Mouse (Mus musculus) erythroblast, adult 5-6 weeks (primary cell): Measurements from ENCODE around the gene Gm20388. TPM values are rescaled to one million over a fixed set of nuclear protein-coding genes. Genes with fewer than 3 reads are reported as not detected.
"Not testable (repeated sequence)": the region's sequence is repeated elsewhere in the genome, so short reads cannot be mapped to it uniquely, and the experiment has no call there.

Experiments
- ATAC-seq: replicated peaks from 2 replicates; pipeline ENCODE4 v1.8.0; 2016; ENCODE audit warnings: moderate number of reproducible peaks, mild to moderate bottlenecking, moderate TSS enrichment, inconsistent platforms; ENCODE audit not compliant: poor library complexity, low FRiP score, severe bottlenecking
- total RNA-seq, 2 experiments: library from RNA; stranded (forward) in 1 of 2; stranded (reverse) in 1 of 2; fragments of 150-400 nt in 1 of 2; fragments of 200-764, 138-1000 nt in 1 of 2; gene quantifications; 2 replicates each; pipeline versions ENCODE4 v1.2.3 to v1.2.4; 2015 to 2017; ENCODE audit warnings: low replicate concordance in 2 of 2

Gm20388 gene
- total RNA-seq, 2 experiments from 2014 or later, result 2.9 to 7.8 TPM

DNA sequence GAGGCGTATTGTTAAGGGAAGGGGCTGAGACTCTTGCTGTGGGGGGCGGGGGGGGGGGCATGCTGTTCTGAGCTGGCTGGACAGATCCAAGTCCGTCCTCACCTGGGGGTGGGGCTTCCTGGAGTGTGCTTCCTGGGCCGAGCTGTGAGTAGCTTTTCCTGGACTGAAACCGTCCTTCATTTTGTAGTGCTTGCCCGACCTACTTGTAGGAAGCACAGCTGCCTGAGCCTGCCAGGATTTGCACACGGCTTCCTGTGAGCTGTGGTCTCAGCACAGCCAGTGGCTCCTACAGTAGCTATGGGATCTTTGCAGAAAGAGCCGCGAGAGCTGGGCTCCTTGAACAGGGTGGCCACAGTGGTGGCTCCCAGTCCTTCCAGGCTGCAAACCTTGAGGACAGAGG lies 1683.3 kb downstream of the Gm20388 start:
- ATAC-seq, result no peak

DNA sequence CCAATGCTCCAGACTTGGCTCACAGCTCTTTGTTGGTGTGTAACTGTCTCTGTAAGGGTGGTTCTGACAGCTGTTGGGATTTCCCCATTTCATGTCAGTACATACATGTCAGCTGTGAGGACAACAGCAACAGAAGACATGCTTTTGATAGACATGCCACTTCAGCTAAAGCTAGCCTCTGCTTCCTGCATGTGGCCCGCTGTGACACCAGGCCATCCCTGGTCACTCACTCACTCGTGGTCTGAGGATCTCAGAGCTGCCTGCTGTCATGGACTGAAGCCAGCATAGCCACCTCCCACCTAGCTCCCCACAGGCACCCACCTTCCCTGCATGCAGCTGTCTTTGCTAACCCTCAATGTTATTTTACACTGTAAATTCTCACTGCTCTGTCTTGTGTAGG lies 1686.9 kb downstream of the Gm20388 start:
- ATAC-seq, result not testable (repeated sequence)

DNA sequence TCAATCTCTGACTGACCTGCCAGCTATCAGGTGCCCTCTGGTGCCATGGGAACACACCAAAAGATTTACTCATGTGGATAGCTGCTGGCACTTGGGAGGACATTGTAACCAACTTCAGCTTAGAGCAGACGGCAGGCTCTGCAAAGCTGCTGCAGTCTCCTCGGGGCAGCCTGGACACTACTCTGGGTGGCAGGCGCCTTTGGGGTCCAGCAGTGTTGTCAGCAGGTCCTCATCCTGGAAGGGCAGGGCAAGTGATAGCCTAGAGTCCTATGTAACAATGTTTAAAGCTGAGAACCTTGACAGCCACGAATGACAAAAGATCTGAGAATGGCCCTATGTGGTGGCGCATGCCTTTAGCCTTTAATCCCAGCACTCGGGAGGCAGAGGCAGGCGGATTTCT lies 1687.5 kb downstream of the Gm20388 start:
- ATAC-seq, result no peak

DNA sequence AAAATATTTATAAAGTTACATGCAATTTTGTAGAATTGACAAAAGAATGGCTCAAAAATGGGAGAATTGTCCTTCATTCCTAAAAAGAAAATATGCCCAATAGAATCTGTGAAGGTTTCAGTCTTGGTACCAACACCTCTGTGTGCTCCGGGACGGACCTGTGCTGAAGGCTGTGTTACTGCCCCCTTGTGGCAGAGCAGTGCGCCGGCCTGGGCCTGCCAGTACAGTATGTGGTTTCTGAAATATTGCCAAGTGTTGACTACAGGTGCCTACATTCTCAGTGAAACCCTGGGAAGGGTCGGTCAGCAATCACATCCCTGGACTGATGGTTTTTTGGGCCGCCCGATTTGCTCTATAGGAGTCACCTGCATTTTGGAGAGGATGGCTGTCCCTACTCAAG lies 1688.3 kb downstream of the Gm20388 start:
- ATAC-seq, result peak; percentile 79

DNA sequence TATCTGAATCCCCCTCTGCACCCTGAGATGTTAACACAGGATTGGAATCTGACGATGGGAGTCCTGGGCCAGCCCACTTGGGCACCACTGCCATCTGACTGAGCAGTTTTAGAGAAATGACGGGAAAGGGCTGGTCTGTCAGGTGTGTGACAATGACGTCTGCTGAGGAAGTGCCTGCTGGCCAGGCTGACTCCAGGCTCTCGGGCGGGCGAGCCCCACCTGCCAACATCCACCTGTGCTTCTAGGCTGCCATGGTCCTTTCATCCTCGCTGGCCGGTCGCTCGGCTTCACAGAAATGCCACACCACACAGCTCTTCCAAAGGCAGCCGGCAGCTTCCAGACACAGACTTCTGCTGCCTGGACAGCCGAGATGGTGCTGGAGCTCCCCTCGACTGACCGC lies 1689.2 kb downstream of the Gm20388 start:
- ATAC-seq, result no peak

DNA sequence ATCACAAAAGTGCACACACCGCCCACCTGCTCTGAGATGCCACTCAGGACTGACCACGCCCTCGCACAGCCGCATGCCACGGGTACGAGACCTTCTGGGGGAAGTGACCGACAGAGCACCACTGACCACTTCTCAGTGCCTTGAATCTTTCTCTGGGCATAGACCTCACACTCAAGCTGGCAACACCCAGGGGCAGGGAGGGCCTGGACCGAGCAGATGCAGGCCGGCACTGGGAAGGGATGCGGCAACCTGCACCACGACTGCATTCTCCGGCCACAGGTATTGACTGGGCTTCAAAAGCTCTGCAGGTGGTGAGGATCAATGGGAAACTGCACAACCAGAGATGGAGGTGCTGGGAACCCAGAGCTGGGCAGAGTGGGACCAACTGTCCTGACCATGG lies 1691.8 kb downstream of the Gm20388 start:
- ATAC-seq, result no peak

DNA sequence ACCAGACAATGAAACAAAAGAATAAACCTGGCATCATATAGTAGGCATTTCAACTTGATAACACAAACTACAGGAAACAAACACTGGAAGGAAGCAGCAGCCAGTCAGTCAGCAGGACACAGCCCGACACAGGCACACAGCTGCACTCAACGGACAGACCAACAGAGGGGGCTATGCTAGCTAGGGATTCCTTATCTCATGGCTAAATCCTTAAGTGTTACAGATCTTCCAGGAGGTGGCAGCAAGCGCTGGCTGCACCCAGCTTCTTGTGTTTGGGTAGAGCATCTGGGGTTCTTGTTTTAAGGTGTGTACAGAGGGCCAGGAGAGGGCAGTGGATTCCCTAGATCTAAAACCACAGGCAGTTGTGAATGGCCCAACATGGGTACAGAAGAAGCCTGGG lies 1692.2 kb downstream of the Gm20388 start:
- ATAC-seq, result peak; percentile 47

DNA sequence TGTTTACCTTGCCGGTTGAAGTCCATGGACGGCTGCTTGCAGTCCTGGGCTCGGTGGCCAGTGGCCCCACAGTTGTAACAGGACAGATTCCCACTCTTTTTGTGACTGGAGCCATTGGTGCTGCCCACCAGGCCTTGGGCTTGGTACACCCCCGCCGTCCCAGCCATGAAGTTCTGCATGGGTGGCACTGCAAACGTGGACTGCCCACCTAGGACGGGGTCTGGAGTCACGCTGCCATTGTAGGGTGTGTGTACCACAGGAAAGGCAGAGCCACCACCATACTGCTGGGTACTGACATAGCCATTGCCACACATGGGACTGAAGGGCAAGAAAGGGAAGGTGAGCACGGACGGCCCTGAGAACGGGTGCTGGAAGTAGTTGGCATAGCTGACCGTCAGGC lies 1693.2 kb downstream of the Gm20388 start:
- ATAC-seq, result no peak

DNA sequence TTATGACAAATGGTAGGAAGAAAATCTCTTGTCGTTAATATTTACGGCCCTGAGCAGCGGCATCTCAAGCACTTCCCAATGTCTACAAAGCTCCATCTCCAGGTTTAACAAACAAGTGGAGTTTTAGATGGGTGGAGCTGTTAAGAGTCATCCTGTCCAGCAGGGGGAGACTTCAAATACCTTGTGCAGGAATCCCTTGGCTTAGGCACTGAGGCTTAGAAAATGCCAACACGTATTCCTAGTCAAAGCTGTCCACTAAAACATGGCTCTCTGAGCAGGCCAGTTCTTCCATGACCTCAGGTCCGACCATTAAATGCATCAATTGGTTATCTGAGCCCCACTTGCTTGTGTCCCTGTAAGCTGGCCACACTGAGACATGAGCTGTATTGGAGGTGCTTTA lies 1697.0 kb downstream of the Gm20388 start:
- ATAC-seq, result no peak

DNA sequence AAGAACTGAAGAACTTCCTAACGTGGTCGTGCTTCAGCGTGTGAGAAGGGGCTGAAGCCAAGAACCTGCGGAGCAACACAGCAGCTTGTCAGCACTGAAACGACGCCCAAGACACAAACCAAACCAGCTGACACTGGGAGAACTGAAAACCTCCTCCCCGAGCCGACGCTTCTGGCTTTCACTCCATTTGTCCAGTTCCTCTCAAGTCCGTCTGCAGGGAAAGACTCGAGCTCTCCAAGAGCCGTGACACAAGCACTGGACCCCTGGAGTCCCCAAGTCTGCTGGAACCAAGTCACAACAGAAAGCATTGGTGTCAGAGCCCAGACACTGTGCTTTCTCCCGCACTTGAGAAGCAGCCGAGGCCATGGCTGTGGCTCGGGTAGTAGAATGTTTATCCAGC lies 1698.6 kb downstream of the Gm20388 start:
- no peak for ATAC-seq

DNA sequence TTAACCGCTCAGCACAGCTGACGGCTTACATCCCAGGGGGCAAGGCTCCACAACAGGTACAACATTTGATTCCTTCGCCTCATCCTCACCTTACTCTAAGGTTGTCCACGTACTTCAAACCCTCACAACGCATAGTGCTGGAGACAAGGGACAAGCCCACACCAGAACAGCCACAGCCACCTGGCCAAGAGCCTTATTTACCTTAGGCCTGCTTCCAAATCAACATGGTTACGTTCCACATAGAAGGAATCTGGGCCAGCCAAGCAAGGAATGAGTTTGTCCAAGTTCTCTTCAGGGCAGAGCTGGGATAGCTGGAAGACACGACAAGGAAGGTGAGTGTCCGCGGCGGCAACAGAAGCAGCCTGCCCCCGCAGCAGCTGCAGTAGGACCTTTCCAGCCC lies 1699.3 kb downstream of the Gm20388 start:
- no peak for ATAC-seq

DNA sequence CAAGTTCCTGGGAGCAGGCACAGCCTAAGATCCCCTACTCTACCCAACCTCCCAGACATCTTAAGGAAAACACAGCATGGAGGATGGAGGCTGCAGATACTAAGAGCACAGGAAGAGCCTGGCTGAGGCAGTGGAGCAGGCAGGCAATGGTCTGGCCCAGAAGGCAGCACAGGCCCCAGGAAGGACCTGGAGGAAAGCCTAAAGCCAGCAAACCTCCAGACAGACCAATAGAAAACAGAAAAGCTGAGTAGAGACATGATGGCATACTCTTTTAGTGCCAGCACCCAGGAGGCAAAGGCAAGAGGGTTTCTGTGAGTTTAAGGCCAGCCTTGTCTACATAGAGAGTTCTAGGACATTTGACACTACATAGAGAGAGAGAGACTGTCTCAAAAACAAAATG lies 1702.8 kb downstream of the Gm20388 start:
- no peak for ATAC-seq

DNA sequence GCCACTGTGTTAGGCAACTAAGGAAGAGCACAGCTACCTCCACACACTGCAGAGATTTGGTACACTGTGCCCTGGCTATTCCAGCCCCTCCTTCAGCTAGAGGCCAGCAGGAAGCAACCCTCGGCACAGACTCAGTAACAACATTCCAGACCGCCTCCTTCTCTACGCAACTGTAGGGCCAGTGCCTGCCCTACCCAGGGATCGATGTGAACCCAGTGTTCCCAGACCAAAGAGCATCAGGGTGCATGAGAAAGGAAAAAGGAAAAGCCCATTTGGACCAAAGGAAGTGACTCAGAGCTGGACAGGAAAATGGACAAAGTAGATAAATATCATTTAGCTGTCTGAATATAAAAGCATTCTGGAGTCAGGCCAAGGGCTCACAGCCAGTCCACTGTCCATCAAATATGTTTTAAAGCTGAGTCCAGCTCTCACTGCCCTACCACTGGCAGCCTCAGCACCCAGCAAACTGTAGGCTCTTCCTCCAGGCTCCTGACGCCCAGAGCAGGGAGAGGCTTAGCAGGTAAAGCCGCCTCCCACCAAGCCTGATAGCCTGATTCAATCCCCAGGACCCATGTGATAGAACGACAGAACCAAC lies 1708.9 kb downstream of the Gm20388 start:
- no peak for ATAC-seq

DNA sequence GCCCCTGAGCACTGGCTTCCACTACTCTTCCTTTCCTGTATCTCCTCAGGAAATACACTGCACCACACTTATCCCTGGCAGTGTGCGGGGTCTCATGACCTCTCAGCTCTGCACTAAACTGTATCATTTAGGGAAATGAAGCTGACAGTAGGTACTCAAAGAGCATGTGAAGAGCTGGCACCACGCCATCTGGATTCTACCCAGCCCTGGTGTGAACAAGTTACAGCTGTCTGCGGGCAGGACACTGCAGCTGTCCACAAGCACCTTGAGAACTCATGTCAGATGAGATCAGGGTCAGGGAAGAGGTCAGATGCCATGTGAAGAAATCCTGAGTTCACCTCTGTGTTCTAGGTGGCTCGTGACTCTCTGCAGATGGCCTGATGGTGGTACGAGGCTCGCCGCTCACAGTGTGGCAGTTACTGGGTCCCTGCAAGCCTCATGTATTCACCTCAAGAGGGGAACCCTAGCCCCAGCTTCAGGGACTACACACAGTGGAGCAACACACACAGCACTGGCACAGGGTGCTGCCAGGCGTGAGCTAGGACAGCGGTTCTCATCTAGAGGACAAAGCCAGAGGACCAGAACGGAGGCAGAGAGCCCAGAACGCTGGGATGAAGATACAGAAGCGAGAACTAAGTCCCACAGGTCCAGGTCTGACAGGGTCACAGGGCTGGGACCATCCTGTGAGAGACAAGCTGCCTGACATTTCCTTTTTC lies 1710.3 kb downstream of the Gm20388 start:
- no peak for ATAC-seq

DNA sequence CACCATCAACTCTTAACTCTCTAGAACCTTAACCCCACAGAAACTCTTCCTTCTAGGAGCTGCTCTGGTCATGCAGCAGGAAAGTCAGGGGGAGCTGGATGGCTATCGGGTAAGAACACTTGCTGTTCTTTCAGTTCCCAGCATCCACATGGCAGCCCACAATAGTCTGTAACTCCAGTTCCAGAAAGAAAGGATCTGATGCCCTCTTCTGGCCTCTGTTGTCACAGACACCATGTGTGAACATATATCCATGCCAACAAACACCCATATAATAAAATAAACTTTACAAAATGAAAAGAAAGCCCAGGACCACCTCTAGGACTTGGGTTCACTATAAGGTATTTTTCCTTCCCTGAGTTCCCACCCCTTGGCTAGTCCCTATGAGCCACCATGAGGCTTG lies 1711.2 kb downstream of the Gm20388 start:
- no peak for ATAC-seq

DNA sequence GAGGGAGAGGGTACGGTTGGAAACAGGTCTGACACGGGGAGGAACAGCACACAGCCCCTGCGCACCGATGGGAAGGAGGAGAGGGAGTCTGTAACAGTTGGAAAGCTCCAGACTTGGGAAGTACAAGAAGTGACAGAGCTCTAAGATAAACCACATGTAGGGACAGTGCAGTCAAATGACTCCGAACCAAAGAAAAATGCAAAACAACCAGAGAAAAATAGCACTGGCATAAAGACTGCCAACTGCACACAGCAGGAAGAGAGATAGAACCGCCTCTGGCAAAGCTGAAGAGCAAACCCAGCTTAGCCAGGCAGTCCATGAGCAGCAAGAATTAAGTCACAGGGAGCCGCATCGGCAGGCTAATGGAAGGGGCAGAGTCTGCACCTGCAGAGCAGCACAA lies 1712.4 kb downstream of the Gm20388 start:
- no peak for ATAC-seq

DNA sequence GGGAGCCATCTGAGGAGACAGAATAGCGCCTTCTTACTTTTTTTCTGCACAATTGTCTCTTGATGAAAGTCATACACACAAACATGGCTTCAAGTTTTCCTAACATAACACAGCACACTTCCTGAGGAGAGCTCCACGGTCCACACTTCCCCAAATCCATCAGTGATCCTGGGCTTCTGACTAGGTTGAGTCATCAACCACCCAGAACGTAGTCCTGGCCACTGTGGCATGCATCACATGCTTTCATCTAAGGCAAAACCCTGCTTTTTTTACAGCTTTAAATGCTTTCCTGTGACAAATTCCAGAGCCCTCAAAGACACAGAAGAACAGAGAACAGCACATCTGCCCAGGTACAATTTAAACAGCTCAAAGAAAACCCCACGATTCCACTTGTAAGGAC lies 1718.0 kb downstream of the Gm20388 start:
- ATAC-seq, result no peak

DNA sequence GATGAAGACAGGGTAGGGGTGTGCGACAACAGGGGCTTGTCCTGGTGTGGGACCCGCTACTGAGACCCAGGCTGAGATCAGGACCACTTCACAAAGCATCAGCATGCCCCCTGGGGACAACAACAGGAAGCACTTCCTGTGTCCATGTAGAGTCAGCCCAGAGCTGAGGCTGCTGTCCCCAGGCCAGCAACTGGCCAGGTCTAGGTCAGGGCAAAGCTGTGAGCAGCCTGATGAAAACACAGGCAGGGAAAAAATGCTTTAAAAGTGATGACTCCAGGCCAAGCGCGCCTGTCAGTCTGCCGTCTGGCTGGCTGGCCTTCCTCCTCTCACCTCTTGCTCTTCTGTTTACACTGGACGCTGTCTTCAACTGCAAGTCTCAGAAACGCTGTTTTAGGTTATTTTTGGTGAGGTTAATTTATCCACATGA lies 1721.0 kb downstream of the Gm20388 start:
- ATAC-seq, result no peak

DNA sequence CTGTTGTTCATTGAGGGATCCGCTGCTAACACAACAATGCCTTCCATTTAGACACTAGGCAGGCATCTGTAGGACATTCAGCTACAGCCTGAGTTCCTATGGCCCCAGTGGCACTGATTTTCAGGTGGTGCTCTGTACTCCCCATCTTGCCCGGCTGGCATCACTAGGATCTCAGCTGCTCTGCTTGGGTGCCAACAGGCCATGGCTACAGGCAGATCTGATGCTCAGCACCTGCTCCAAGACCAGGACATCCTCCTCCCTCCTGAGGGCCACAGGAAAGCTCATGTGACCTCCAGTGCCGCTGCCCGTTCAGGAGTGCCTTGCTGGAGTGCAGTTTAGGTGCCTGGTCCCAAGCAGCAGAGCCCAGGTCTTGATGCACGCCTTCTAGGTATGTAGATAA lies 1721.8 kb downstream of the Gm20388 start:
- no peak for ATAC-seq

DNA sequence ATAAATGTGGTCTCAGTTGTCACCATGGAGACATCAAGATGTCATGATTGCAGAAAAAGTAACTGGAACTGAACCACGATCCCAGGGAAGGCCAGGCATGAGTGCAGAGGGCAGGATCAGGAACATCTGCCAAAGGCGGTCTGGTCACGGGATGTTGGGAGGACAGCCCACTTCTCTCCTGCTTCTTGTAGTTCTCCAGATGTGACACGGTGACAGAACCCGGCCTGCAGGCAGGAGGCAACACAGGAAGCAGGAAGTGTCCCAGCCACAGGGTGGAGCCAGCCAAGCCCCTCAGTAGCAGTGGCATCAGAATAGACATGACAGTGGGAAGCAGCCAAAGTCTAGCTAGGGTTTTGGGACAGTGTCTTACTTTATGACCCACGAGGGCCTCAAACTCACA lies 1724.9 kb downstream of the Gm20388 start:
- no peak for ATAC-seq

DNA sequence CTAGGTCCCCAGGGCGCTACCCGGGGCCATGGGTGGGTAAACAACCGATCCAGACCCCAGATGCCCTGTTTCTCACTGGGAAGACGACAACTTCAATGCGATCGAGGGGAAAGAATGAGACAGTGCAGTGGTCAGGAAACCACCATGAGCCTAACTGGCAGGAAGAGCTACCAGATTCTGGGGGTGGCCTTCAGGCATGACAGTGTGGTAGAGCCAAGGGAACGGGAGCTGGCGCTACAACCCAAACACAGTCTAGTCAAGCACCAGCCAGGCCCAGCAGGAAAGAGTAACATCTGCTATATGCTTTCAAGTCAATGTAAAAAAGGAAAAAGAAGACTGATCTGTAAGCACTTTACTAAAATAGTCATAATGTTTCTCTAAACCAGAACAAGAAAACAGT lies 1725.5 kb downstream of the Gm20388 start:
- ATAC-seq, result no peak

DNA sequence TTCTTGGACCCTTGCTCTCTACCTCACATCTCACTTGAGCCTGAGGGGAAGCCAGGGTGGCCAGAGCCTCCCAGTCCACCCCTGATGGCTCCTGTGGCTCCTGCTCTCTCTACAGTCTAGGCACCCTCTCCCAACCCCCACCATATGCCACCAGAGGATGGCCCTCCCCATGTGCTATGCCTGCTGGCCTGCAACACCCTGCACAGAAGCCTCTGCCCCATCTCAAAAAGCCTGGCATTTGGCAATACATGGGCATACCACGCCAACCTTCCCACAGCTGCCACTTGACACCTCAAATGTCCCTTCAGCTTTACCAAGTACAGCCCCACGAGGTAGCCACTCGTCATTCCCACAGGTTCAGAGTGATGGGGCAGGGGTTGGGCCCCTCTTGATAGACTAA lies 1732.2 kb downstream of the Gm20388 start:
- no peak for ATAC-seq
